Mouse (Mus musculus) midbrain, postnatal 0 days (tissue): ENCODE data around the gene Snx3. TPM values are rescaled to one million over a fixed set of nuclear protein-coding genes. Genes with fewer than 3 reads are reported as not detected.

Experiments used
- ATAC-seq: fragments of 200-750 bp; cut with Nextera tagmentation; 2 replicates; pipeline ENCODE4 v1.8.0; 2017; ENCODE audit warnings: moderate number of reproducible peaks, mild to moderate bottlenecking, moderate TSS enrichment, moderate library complexity; ENCODE audit not compliant: low FRiP score
- DNase-seq: peaks from one replicate; pipeline ENCODE4 v3.0.0-alpha.2; 2015; ENCODE audit warnings: low spot score
- H3K27ac ChIP-seq: fragments of 300-500 bp; sonication (generic); 2 replicates; pipeline ENCODE4 v1.5.1; 2014; ENCODE audit warnings: low read depth, mild to moderate bottlenecking, low read length, mixed read lengths
- H3K27me3 ChIP-seq: fragments of 300-500 bp; sonication (generic); 2 replicates; pipeline ENCODE4 v1.6.1; 2014; ENCODE audit warnings: low read length, control low read depth, mixed read lengths; ENCODE audit not compliant: insufficient read depth
- H3K36me3 ChIP-seq: fragments of 300-500 bp; sonication (generic); 2 replicates; pipeline ENCODE4 v1.6.1; 2014; ENCODE audit warnings: low read length, control low read depth, mixed read lengths; ENCODE audit not compliant: insufficient read depth
- H3K4me1 ChIP-seq: fragments of 300-500 bp; sonication (generic); 2 replicates; pipeline ENCODE4 v1.6.1; 2014; ENCODE audit warnings: mild to moderate bottlenecking, control low read depth, antibody characterized with exemption, low read length, mixed read lengths; ENCODE audit not compliant: insufficient read depth
- H3K4me2 ChIP-seq: fragments of 300-500 bp; sonication (generic); 2 replicates; pipeline ENCODE4 v1.6.1; 2014; ENCODE audit warnings: low read depth, mild to moderate bottlenecking, low read length, mixed read lengths; ENCODE audit not compliant: poor library complexity, severe bottlenecking
- H3K4me3 ChIP-seq: fragments of 300-500 bp; sonication (generic); 2 replicates; pipeline ENCODE4 v1.5.1; 2014; ENCODE audit warnings: low read depth, mild to moderate bottlenecking, low read length, moderate library complexity
- H3K9ac ChIP-seq: fragments of 300-500 bp; sonication (generic); replicated peaks from 2 replicates; pipeline ENCODE4 v1.6.1; 2014; ENCODE audit warnings: mild to moderate bottlenecking, low read length, moderate library complexity, mixed read lengths; ENCODE audit not compliant: poor library complexity, severe bottlenecking
- H3K9me3 ChIP-seq: fragments of 300-500 bp; sonication (generic); 2 replicates; pipeline ENCODE4 v1.6.1; 2016; ENCODE audit warnings: low read length, control low read depth
- CTCF ChIP-seq: IDR thresholded peaks from 2 replicates; pipeline ENCODE4 v1.5.1; 2016; ENCODE audit warnings: antibody characterized with exemption, mild to moderate bottlenecking
- WGBS: fragments of 180-500 bp; shearing (Covaris S2); extraction: QIAGEN DNeasy Blood & Tissue Kit; methylation state at CpG from one replicate; pipeline ENCODE4 v1.1.7; 2014; 5-methylcytosine and 5-hydroxymethylcytosine counted together
- polyA plus RNA-seq: library from polyadenylated mRNA; unstranded; fragments of >200 nt; fragmentation: Nextera tagmentation; extraction: Ambion mirVana; gene quantifications from 2 replicates; pipeline ENCODE4 v1.2.1, GENCODE M21; 2015
- total RNA-seq: library from RNA; depleted of rRNA; stranded (reverse); fragments of >200 nt; gene quantifications from 2 replicates; pipeline ENCODE4 v1.2.3, GENCODE M21; 2014

Gene Snx3
- total and polyA plus RNA-seq, 2 experiments from 2014 or later = 149 to 339 TPM

DNA sequence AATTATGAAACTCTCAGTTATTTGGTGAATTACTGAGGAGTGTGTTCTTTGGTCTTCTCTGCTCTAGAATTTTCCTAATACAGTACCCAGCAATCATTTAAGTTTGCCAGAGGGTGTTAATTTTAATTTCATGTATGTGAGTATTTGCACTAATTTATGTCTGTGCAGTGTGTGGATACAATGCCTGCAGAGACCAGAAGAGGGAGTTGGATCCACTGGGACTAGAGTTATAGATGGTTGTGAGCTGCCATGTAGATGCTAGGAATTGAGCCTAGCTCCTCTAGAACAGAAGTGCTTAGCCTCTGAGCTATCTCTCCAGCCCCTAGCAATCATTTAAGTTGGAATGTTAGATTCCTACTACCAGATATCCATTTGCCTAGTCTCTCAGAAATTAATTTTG lies 12.3 kb downstream of the Snx3 start:
- H3K4me2 ChIP-seq = no peak overlapping the region
- H3K4me3 ChIP-seq = no peak overlapping the region
- no peaks in the 10 kb centered on the region for H3K9me3 ChIP-seq
- DNase-seq (no peak), ATAC-seq (no peak)
- H3K9ac ChIP-seq = no peak overlapping the region
- H3K4me1 ChIP-seq = no peaks in the 10 kb centered on the region
- H3K27me3 ChIP-seq = no peaks in the 10 kb centered on the region
- TF ChIP-seq CTCF = peak; percentile 10; the same call in 1 of the 2 replicates
- no peak overlapping the region for H3K27ac ChIP-seq
- no peaks in the 10 kb centered on the region for H3K36me3 ChIP-seq

- no peak overlapping the region for H3K9ac ChIP-seq
- 80% methylated on average over 8 of the region's 8 CpGs for WGBS
- H3K27me3 ChIP-seq = no peaks in the 10 kb centered on the region
- no peaks in the 10 kb centered on the region for H3K9me3 ChIP-seq
- no peaks in the 10 kb centered on the region for H3K36me3 ChIP-seq
- H3K27ac ChIP-seq = no peak overlapping the region
- no peaks in the 10 kb centered on the region for H3K4me1 ChIP-seq
- ATAC-seq = no peak
- DNase-seq = no peak
- no peak for TF ChIP-seq CTCF
- H3K4me2 ChIP-seq = no peak overlapping the region
- no peak overlapping the region for H3K4me3 ChIP-seq
Observed at GRCm38 (mm10) chr10:42518363-42518762, 16.5 kb downstream of the Snx3 start.

DNA sequence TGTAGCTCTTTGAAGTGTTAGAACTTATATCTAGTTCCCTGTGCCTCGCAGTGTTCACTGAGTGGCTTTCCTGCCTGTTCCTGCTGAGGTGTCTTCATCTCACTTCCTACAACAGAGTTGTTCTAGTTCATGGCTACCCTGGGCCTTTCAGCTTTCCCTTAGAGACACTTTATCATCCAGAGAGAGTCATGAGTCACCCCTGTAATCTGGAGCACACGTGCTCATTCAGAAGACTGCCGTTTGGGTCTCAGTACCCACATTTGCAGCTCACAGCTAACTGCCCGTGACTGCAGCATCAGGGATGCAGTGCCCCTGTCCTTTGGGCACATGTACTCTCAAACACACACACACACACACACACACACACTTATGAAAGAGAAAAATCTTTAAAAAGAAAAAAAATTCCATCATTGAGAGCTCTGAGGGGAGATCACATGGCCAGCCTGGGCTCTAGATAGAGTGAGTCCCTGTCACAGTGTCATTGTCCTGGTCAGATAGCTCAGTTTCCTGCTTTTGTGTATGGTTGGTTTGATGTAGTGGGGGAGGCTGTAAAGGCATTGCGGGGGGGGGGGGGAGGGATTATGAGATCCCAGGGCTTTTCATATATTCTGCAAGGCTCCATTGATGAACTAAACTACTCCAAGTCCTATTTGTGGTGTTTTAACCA lies 19.6 kb downstream of the Snx3 start:
- Histone ChIP-seq H3K27ac (no peak overlapping the region), H3K4me2 (no peak overlapping the region), H3K9ac (no peak overlapping the region), H3K9me3 (no peaks in the 10 kb centered on the region), H3K36me3 (0 out of 2 replicates have a peak, but pooled peaks cover 4% of the 10 kb centered on the region), H3K4me3 (no peak overlapping the region), H3K4me1 (no peaks in the 10 kb centered on the region), H3K27me3 (no peaks in the 10 kb centered on the region)
- WGBS = 46% methylated on average over 5 of the region's 5 CpGs
- TF ChIP-seq CTCF = no peak
- DNase-seq = no peak
- no peak for ATAC-seq

- Histone ChIP-seq H3K4me3 (no peak overlapping the region), H3K36me3 (0 out of 2 replicates have a peak, but pooled peaks cover 4% of the 10 kb centered on the region), H3K9me3 (no peaks in the 10 kb centered on the region), H3K27me3 (no peaks in the 10 kb centered on the region), H3K4me1 (no peaks in the 10 kb centered on the region), H3K27ac (no peak overlapping the region), H3K4me2 (no peak overlapping the region), H3K9ac (no peak overlapping the region)
- WGBS = 38% methylated on average over 2 of the region's 2 CpGs
- DNase-seq = no peak
- no peak for TF ChIP-seq CTCF
- ATAC-seq = no peak
Observed at GRCm38 (mm10) chr10:42522912-42523311, 21.1 kb downstream of the Snx3 start.

DNA sequence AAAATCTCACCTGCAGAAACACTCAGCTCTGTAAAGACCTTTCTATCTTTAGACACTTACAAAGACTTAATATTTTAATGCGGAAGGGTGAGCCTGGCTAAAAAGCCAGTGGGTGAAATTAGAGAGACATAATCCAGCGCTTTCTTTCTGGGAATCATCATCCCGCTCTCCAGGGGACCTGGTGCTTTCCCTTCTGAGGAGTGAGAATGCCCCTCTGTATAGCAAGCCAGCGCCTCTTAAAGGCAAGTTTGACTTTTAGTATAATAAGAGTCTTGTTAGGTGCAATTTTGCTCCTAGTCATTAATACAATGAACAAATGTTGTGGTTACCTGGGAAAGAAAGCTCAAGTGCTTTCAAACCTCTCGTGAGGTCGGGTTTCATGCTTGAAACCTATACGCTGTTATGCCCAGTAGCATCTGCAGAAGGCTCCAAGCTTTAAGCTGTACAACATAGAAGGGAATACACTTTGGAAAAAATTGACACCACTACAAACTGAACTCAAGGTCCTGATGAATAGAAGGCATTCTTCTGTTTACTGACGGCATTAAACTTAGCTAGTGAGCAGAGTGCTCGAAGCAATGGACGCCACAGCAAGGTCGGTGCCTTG lies 21.8 kb downstream of the Snx3 start:
- peaks cover 9% of the 10 kb centered on the region; the same call in 1 of the 2 replicates for H3K36me3 ChIP-seq

GRCm38 (mm10) chr10:42525682-42526081 lies 23.9 kb downstream of the Snx3 start:
- ATAC-seq = no peak
- Histone ChIP-seq H3K4me1 (no peaks in the 10 kb centered on the region), H3K4me3 (no peak overlapping the region), H3K27me3 (no peaks in the 10 kb centered on the region), H3K9ac (no peak overlapping the region), H3K9me3 (no peaks in the 10 kb centered on the region), H3K36me3 (peaks cover 16% of the 10 kb centered on the region; the same call in 1 of the 2 replicates), H3K4me2 (no peak overlapping the region), H3K27ac (no peak overlapping the region)
- DNase-seq = no peak
- 98% methylated on average over 3 of the region's 3 CpGs for WGBS
- TF ChIP-seq CTCF = no peak

More for the DNA sequence above, 21.8 kb downstream of the Snx3 start:
- Histone ChIP-seq H3K27me3 (no peaks in the 10 kb centered on the region), H3K4me3 (no peak overlapping the region), H3K4me2 (no peak overlapping the region), H3K4me1 (no peaks in the 10 kb centered on the region), H3K9me3 (no peaks in the 10 kb centered on the region), H3K27ac (no peak overlapping the region), H3K9ac (no peak overlapping the region)
- ATAC-seq (no peak), DNase-seq (no peak)
- no peak for TF ChIP-seq CTCF
- 33% methylated on average over 11 of the region's 11 CpGs for WGBS
